Mouse (Mus musculus): Measurements from ENCODE around the gene Plekhb1. TPM values are rescaled to one million over a fixed set of nuclear protein-coding genes. Genes with fewer than 3 reads are reported as not detected.

The Plekhb1 gene
- polyA plus RNA-seq, 1 experiment from 2014 or later: 1.3 TPM

GRCm38 (mm10) chr7:100685061-100686030 is 23.1 kb upstream of the Plekhb1 start:
- no peaks in the 10 kb centered on the region for H3K4me1 ChIP-seq (ENCODE audit: control insufficient read depth in 2 of 2, insufficient read depth in 2 of 2, low read length in 2 of 2)
- H3K9ac ChIP-seq (ENCODE audit: low read length): no peak overlapping the region
- ATAC-seq (ENCODE audit: insufficient number of reproducible peaks, insufficient read depth, low FRiP score, low read depth): no peak; the same call in 1 of the 2 replicates
- 39% methylated on average over 13 of the region's 13 CpGs for WGBS
- no peaks in the 10 kb centered on the region for H3K27me3 ChIP-seq (ENCODE audit: control insufficient read depth, insufficient read depth, low read length)
- no peak overlapping the region for H3K4me2 ChIP-seq (ENCODE audit: low read length)
- no peak overlapping the region for H3K27ac ChIP-seq (replicated peaks in 1 of 2; ENCODE audit: control insufficient read depth in 1 of 2, insufficient read depth in 1 of 2, low read depth in 2 of 2, low read length in 2 of 2)
- H3K9me3 ChIP-seq (ENCODE audit: control insufficient read depth, low read length): no peaks in the 10 kb centered on the region
- no peaks in the 10 kb centered on the region for H3K36me3 ChIP-seq (ENCODE audit: control insufficient read depth, insufficient read depth, low read length)
- H3K4me3 ChIP-seq (ENCODE audit: control insufficient read depth in 1 of 2, insufficient read depth in 1 of 2, low read depth in 1 of 2, low read length in 2 of 2): no peak overlapping the region

GRCm38 (mm10) chr7:100684538-100684937 is 22.3 kb upstream of the Plekhb1 start:
- Histone ChIP-seq H3K27me3 (ENCODE audit: control insufficient read depth, insufficient read depth, low read length) (no peaks in the 10 kb centered on the region), H3K4me1 (ENCODE audit: control insufficient read depth in 2 of 2, insufficient read depth in 2 of 2, low read length in 2 of 2) (no peaks in the 10 kb centered on the region), H3K9me3 (ENCODE audit: control insufficient read depth, low read length) (no peaks in the 10 kb centered on the region), H3K4me2 (ENCODE audit: low read length) (no peak overlapping the region), H3K9ac (ENCODE audit: low read length) (no peak overlapping the region), H3K4me3 (ENCODE audit: control insufficient read depth in 1 of 2, insufficient read depth in 1 of 2, low read depth in 1 of 2, low read length in 2 of 2) (no peak overlapping the region), H3K36me3 (ENCODE audit: control insufficient read depth, insufficient read depth, low read length) (no peaks in the 10 kb centered on the region), H3K27ac (replicated peaks in 1 of 2; ENCODE audit: control insufficient read depth in 1 of 2, insufficient read depth in 1 of 2, low read depth in 2 of 2, low read length in 2 of 2) (no peak overlapping the region)
- 54% methylated on average over 7 of the region's 7 CpGs for WGBS
- ATAC-seq (ENCODE audit: insufficient number of reproducible peaks, insufficient read depth, low FRiP score, low read depth): no peak

GRCm38 (mm10) chr7:100684081-100684480 is 21.9 kb upstream of the Plekhb1 start:
- no peak overlapping the region for H3K4me3 ChIP-seq (ENCODE audit: control insufficient read depth in 1 of 2, insufficient read depth in 1 of 2, low read depth in 1 of 2, low read length in 2 of 2)
- ATAC-seq (ENCODE audit: insufficient number of reproducible peaks, insufficient read depth, low FRiP score, low read depth): no peak
- WGBS: 51% methylated on average over 5 of the region's 5 CpGs
- no peaks in the 10 kb centered on the region for H3K36me3 ChIP-seq (ENCODE audit: control insufficient read depth, insufficient read depth, low read length)
- H3K27ac ChIP-seq (replicated peaks in 1 of 2; ENCODE audit: control insufficient read depth in 1 of 2, insufficient read depth in 1 of 2, low read depth in 2 of 2, low read length in 2 of 2): no peak overlapping the region
- no peaks in the 10 kb centered on the region for H3K9me3 ChIP-seq (ENCODE audit: control insufficient read depth, low read length)
- no peaks in the 10 kb centered on the region for H3K4me1 ChIP-seq (ENCODE audit: control insufficient read depth in 2 of 2, insufficient read depth in 2 of 2, low read length in 2 of 2)
- no peak overlapping the region for H3K4me2 ChIP-seq (ENCODE audit: low read length)
- H3K27me3 ChIP-seq (ENCODE audit: control insufficient read depth, insufficient read depth, low read length): no peaks in the 10 kb centered on the region
- H3K9ac ChIP-seq (ENCODE audit: low read length): no peak overlapping the region

GRCm38 (mm10) chr7:100683241-100683640 is 21.0 kb upstream of the Plekhb1 start:
- no peak for ATAC-seq (ENCODE audit: insufficient number of reproducible peaks, insufficient read depth, low FRiP score, low read depth)
- 90% methylated on average over 1 of the region's 1 CpGs for WGBS
- Histone ChIP-seq H3K4me1 (ENCODE audit: control insufficient read depth in 2 of 2, insufficient read depth in 2 of 2, low read length in 2 of 2) (no peaks in the 10 kb centered on the region), H3K4me2 (ENCODE audit: low read length) (no peak overlapping the region), H3K27me3 (ENCODE audit: control insufficient read depth, insufficient read depth, low read length) (no peaks in the 10 kb centered on the region), H3K9ac (ENCODE audit: low read length) (no peak overlapping the region), H3K9me3 (ENCODE audit: control insufficient read depth, low read length) (no peaks in the 10 kb centered on the region), H3K27ac (replicated peaks in 1 of 2; ENCODE audit: control insufficient read depth in 1 of 2, insufficient read depth in 1 of 2, low read depth in 2 of 2, low read length in 2 of 2) (no peak overlapping the region), H3K36me3 (ENCODE audit: control insufficient read depth, insufficient read depth, low read length) (no peaks in the 10 kb centered on the region), H3K4me3 (ENCODE audit: control insufficient read depth in 1 of 2, insufficient read depth in 1 of 2, low read depth in 1 of 2, low read length in 2 of 2) (no peak overlapping the region)

GRCm38 (mm10) chr7:100681132-100681531 is 18.9 kb upstream of the Plekhb1 start:
- Histone ChIP-seq H3K27ac (replicated peaks in 1 of 2; ENCODE audit: control insufficient read depth in 1 of 2, insufficient read depth in 1 of 2, low read depth in 2 of 2, low read length in 2 of 2) (no peak overlapping the region), H3K4me1 (ENCODE audit: control insufficient read depth in 2 of 2, insufficient read depth in 2 of 2, low read length in 2 of 2) (no peaks in the 10 kb centered on the region), H3K4me3 (ENCODE audit: control insufficient read depth in 1 of 2, insufficient read depth in 1 of 2, low read depth in 1 of 2, low read length in 2 of 2) (no peak overlapping the region), H3K9me3 (ENCODE audit: control insufficient read depth, low read length) (no peaks in the 10 kb centered on the region), H3K36me3 (ENCODE audit: control insufficient read depth, insufficient read depth, low read length) (no peaks in the 10 kb centered on the region), H3K27me3 (ENCODE audit: control insufficient read depth, insufficient read depth, low read length) (no peaks in the 10 kb centered on the region), H3K4me2 (ENCODE audit: low read length) (no peak overlapping the region), H3K9ac (ENCODE audit: low read length) (no peak overlapping the region)
- 54% methylated on average over 5 of the region's 5 CpGs for WGBS
- no peak for ATAC-seq (ENCODE audit: insufficient number of reproducible peaks, insufficient read depth, low FRiP score, low read depth)

GRCm38 (mm10) chr7:100678948-100679880 is 17.0 kb upstream of the Plekhb1 start:
- Histone ChIP-seq H3K27ac (replicated peaks in 1 of 2; ENCODE audit: control insufficient read depth in 1 of 2, insufficient read depth in 1 of 2, low read depth in 2 of 2, low read length in 2 of 2) (no peak overlapping the region), H3K4me3 (ENCODE audit: control insufficient read depth in 1 of 2, insufficient read depth in 1 of 2, low read depth in 1 of 2, low read length in 2 of 2) (no peak overlapping the region), H3K4me2 (ENCODE audit: low read length) (no peak overlapping the region), H3K27me3 (ENCODE audit: control insufficient read depth, insufficient read depth, low read length) (no peaks in the 10 kb centered on the region), H3K9ac (ENCODE audit: low read length) (no peak overlapping the region), H3K4me1 (ENCODE audit: control insufficient read depth in 2 of 2, insufficient read depth in 2 of 2, low read length in 2 of 2) (no peaks in the 10 kb centered on the region; a peak in 1 of 4 replicates), H3K36me3 (ENCODE audit: control insufficient read depth, insufficient read depth, low read length) (no peaks in the 10 kb centered on the region), H3K9me3 (ENCODE audit: control insufficient read depth, low read length) (no peaks in the 10 kb centered on the region)
- no peak for ATAC-seq (ENCODE audit: insufficient number of reproducible peaks, insufficient read depth, low FRiP score, low read depth)
- 61% methylated on average over 15 of the region's 15 CpGs for WGBS

- ATAC-seq (ENCODE audit: insufficient number of reproducible peaks, insufficient read depth, low FRiP score, low read depth): no peak
- Histone ChIP-seq H3K9me3 (ENCODE audit: control insufficient read depth, low read length) (no peaks in the 10 kb centered on the region), H3K4me1 (ENCODE audit: control insufficient read depth in 2 of 2, insufficient read depth in 2 of 2, low read length in 2 of 2) (no peaks in the 10 kb centered on the region; a peak in 1 of 4 replicates), H3K4me3 (ENCODE audit: control insufficient read depth in 1 of 2, insufficient read depth in 1 of 2, low read depth in 1 of 2, low read length in 2 of 2) (no peak overlapping the region), H3K9ac (ENCODE audit: low read length) (no peak overlapping the region), H3K27me3 (ENCODE audit: control insufficient read depth, insufficient read depth, low read length) (no peaks in the 10 kb centered on the region), H3K36me3 (ENCODE audit: control insufficient read depth, insufficient read depth, low read length) (no peaks in the 10 kb centered on the region), H3K27ac (replicated peaks in 1 of 2; ENCODE audit: control insufficient read depth in 1 of 2, insufficient read depth in 1 of 2, low read depth in 2 of 2, low read length in 2 of 2) (no peak overlapping the region), H3K4me2 (ENCODE audit: low read length) (no peak overlapping the region)
- WGBS: 73% methylated on average over 5 of the region's 5 CpGs
These were observed 15.8 kb upstream of the Plekhb1 start for GRCm38 (mm10) chr7:100678052-100678451.

Data from heart, embryonic 14.5 days (tissue).